Mouse (Mus musculus): Measurements from ENCODE around the gene Hoxc10. TPM values are rescaled to one million over a fixed set of nuclear protein-coding genes. Genes with fewer than 3 reads are reported as not detected.
A peak's percentile ranks its signal among the peaks of the same experiment; 100 is the strongest.

Hoxc10 gene
- polyA plus RNA-seq, 1 experiment from 2014 or later, result 62.1 TPM

- H3K9me3 ChIP-seq, result no peaks in the 10 kb centered on the region
- H3K27ac ChIP-seq, result peak overlapping the region; percentile 15; the same call in 1 of the 2 replicates
- WGBS, result 3% methylated on average over 8 of the region's 8 CpGs
- peaks cover 84% of the 10 kb centered on the region for H3K27me3 ChIP-seq (replicated peaks)
- H3K36me3 ChIP-seq, result no peaks in the 10 kb centered on the region
- H3K4me2 ChIP-seq (replicated peaks), result peak overlapping the region; percentile 86
- ATAC-seq (ENCODE audit: low FRiP score, low read depth), result no peak
- peaks cover 8% of the 10 kb centered on the region for H3K4me1 ChIP-seq
- peak overlapping the region; percentile 56 for H3K4me3 ChIP-seq
- H3K9ac ChIP-seq, result peak overlapping the region; percentile 64
These were observed 3.3 kb upstream of the Hoxc10 start for GRCm38 (mm10) chr15:102963259-102963658.

GRCm38 (mm10) chr15:102963671-102964640, 2.6 kb upstream of the Hoxc10 start:
- Histone ChIP-seq H3K9ac (peak overlapping the region; percentile 64), H3K4me3 (peak overlapping the region; percentile 56)

GRCm38 (mm10) chr15:102965003-102965891, 1.3 kb upstream of the Hoxc10 start:
- ATAC-seq (ENCODE audit: low FRiP score, low read depth), result no peak
- peaks cover 8% of the 10 kb centered on the region for H3K4me1 ChIP-seq
- H3K9me3 ChIP-seq, result no peaks in the 10 kb centered on the region
- peaks cover 83% of the 10 kb centered on the region for H3K27me3 ChIP-seq (replicated peaks)
- H3K4me2 ChIP-seq (replicated peaks), result peak overlapping the region; percentile 86
- H3K9ac ChIP-seq, result peak overlapping the region; percentile 64
- WGBS, result 3% methylated on average over 26 of the region's 26 CpGs
- H3K27ac ChIP-seq, result peak overlapping the region; percentile 64; the same call in 1 of the 2 replicates
- peak overlapping the region; percentile 56 for H3K4me3 ChIP-seq
- H3K36me3 ChIP-seq, result no peaks in the 10 kb centered on the region

More at GRCm38 (mm10) chr15:102963671-102964640, 2.6 kb upstream of the Hoxc10 start:
- ATAC-seq (ENCODE audit: low FRiP score, low read depth), result no peak
- Histone ChIP-seq H3K4me1 (peaks cover 8% of the 10 kb centered on the region), H3K4me2 (replicated peaks) (peak overlapping the region; percentile 86), H3K9me3 (no peaks in the 10 kb centered on the region), H3K36me3 (no peaks in the 10 kb centered on the region), H3K27me3 (replicated peaks) (peaks cover 85% of the 10 kb centered on the region), H3K27ac (peak overlapping the region; percentile 15; the same call in 1 of the 2 replicates)
- WGBS, result 1% methylated on average over 28 of the region's 28 CpGs

- Histone ChIP-seq H3K27ac (peak overlapping the region; percentile 64), H3K9ac (peak overlapping the region; percentile 100), H3K4me2 (replicated peaks) (peak overlapping the region; percentile 86), H3K27me3 (replicated peaks) (peaks cover 81% of the 10 kb centered on the region), H3K9me3 (no peaks in the 10 kb centered on the region), H3K4me3 (peak overlapping the region; percentile 56), H3K36me3 (no peaks in the 10 kb centered on the region), H3K4me1 (peaks cover 8% of the 10 kb centered on the region)
- WGBS, result 2% methylated on average over 30 of the region's 30 CpGs
- peak; percentile 84 for ATAC-seq (ENCODE audit: low FRiP score, low read depth)
These were observed 462 bp upstream of the Hoxc10 start for GRCm38 (mm10) chr15:102965892-102966775.

- no peaks in the 10 kb centered on the region for H3K36me3 ChIP-seq
- peak within 1 kb of the TSS; percentile 100 for H3K9ac ChIP-seq
- H3K4me3 ChIP-seq, result peak within 1 kb of the TSS; percentile 56
- H3K9me3 ChIP-seq, result no peaks in the 10 kb centered on the region
- peaks cover 8% of the 10 kb centered on the region for H3K4me1 ChIP-seq
- 2% methylated on average over 12 of the region's 12 CpGs for WGBS
- peaks cover 74% of the 10 kb centered on the region for H3K27me3 ChIP-seq (replicated peaks)
- peak within 1 kb of the TSS; percentile 64 for H3K27ac ChIP-seq
- peak within 1 kb of the TSS; percentile 86 for H3K4me2 ChIP-seq (replicated peaks)
- ATAC-seq (ENCODE audit: low FRiP score, low read depth), result no peak
These were observed 615 bp downstream of the Hoxc10 start, which contains the start of gene Hoxc5 for GRCm38 (mm10) chr15:102967312-102967510. Gene Hoxc5, plus strand, starts transcription at chr15:102967443.

GRCm38 (mm10) chr15:102967511-102968397, 1.2 kb downstream of the Hoxc10 start:
- Histone ChIP-seq H3K27me3 (replicated peaks) (peaks cover 74% of the 10 kb centered on the region), H3K4me2 (replicated peaks) (peak overlapping the region; percentile 86), H3K27ac (peak overlapping the region; percentile 64), H3K9me3 (no peaks in the 10 kb centered on the region), H3K9ac (peak overlapping the region; percentile 100), H3K4me3 (peak overlapping the region; percentile 56), H3K4me1 (peaks cover 8% of the 10 kb centered on the region), H3K36me3 (no peaks in the 10 kb centered on the region)
- WGBS, result under 1% methylated on average over 34 of the region's 34 CpGs
- ATAC-seq (ENCODE audit: low FRiP score, low read depth), result no peak

GRCm38 (mm10) chr15:102969296-102969695, 2.7 kb downstream of the Hoxc10 start:
- H3K27me3 ChIP-seq (replicated peaks), result peaks cover 75% of the 10 kb centered on the region
- no peaks in the 10 kb centered on the region for H3K9me3 ChIP-seq
- peak overlapping the region; percentile 38 for H3K4me3 ChIP-seq
- H3K36me3 ChIP-seq, result no peaks in the 10 kb centered on the region
- 26% methylated on average over 1 of the region's 1 CpGs for WGBS
- peak overlapping the region; percentile 86 for H3K4me2 ChIP-seq (replicated peaks)
- peaks cover 8% of the 10 kb centered on the region for H3K4me1 ChIP-seq
- no peak overlapping the region for H3K27ac ChIP-seq
- peak overlapping the region; percentile 100 for H3K9ac ChIP-seq
- no peak for ATAC-seq (ENCODE audit: low FRiP score, low read depth)

- peaks cover 71% of the 10 kb centered on the region for H3K27me3 ChIP-seq (replicated peaks)
- peak overlapping the region; percentile 100 for H3K9ac ChIP-seq
- peak overlapping the region; percentile 57; the same call in 1 of the 2 replicates for H3K27ac ChIP-seq
- H3K9me3 ChIP-seq, result no peaks in the 10 kb centered on the region
- H3K4me1 ChIP-seq, result peaks cover 8% of the 10 kb centered on the region
- WGBS, result 2% methylated on average over 12 of the region's 12 CpGs
- no peaks in the 10 kb centered on the region for H3K36me3 ChIP-seq
- ATAC-seq (ENCODE audit: low FRiP score, low read depth), result no peak
- peak overlapping the region; percentile 28 for H3K4me3 ChIP-seq
- H3K4me2 ChIP-seq (replicated peaks), result peak overlapping the region; percentile 86
These were observed 4.1 kb downstream of the Hoxc10 start for GRCm38 (mm10) chr15:102970740-102971139.

GRCm38 (mm10) chr15:102972254-102972653, 5.7 kb downstream of the Hoxc10 start:
- H3K4me3 ChIP-seq, result peak overlapping the region; percentile 92

GRCm38 (mm10) chr15:102972753-102973152, 6.2 kb downstream of the Hoxc10 start:
- H3K27ac ChIP-seq, result peak overlapping the region; percentile 63
- H3K4me1 ChIP-seq, result peaks cover 2% of the 10 kb centered on the region; the same call in 1 of the 2 replicates
- 2% methylated on average over 6 of the region's 6 CpGs for WGBS
- H3K27me3 ChIP-seq (replicated peaks), result peaks cover 58% of the 10 kb centered on the region
- H3K36me3 ChIP-seq, result no peaks in the 10 kb centered on the region
- peak overlapping the region; percentile 92 for H3K4me3 ChIP-seq
- peak overlapping the region; percentile 100 for H3K9ac ChIP-seq
- no peaks in the 10 kb centered on the region for H3K9me3 ChIP-seq
- ATAC-seq (ENCODE audit: low FRiP score, low read depth), result no peak
- peak overlapping the region; percentile 86 for H3K4me2 ChIP-seq (replicated peaks)

More at GRCm38 (mm10) chr15:102972254-102972653, 5.7 kb downstream of the Hoxc10 start:
- Histone ChIP-seq H3K4me1 (peaks cover 4% of the 10 kb centered on the region; the same call in 1 of the 2 replicates), H3K4me2 (replicated peaks) (peak overlapping the region; percentile 86), H3K9me3 (no peaks in the 10 kb centered on the region), H3K27me3 (replicated peaks) (peaks cover 59% of the 10 kb centered on the region), H3K27ac (peak overlapping the region; percentile 63), H3K9ac (peak overlapping the region; percentile 100), H3K36me3 (no peaks in the 10 kb centered on the region)
- WGBS, result 1% methylated on average over 21 of the region's 21 CpGs
- no peak for ATAC-seq (ENCODE audit: low FRiP score, low read depth)
